Mouse (Mus musculus) liver, adult 2 months (tissue): ENCODE results near the gene Slc25a28.

Source experiments
- CTCF ChIP-seq: fragments of 200-500 bp; IDR thresholded peaks from 2 replicates; pipeline ENCODE4 v1.5.1; 2011; ENCODE audit warnings: low read depth, low read length, control low read depth
- POLR2A ChIP-seq: fragments of 200-500 bp; IDR thresholded peaks from 2 replicates; pipeline ENCODE4 v1.6.1; 2011; ENCODE audit warnings: low read length, control low read depth; ENCODE audit not compliant: insufficient read depth; ENCODE audit errors: extremely low read depth

DNA sequence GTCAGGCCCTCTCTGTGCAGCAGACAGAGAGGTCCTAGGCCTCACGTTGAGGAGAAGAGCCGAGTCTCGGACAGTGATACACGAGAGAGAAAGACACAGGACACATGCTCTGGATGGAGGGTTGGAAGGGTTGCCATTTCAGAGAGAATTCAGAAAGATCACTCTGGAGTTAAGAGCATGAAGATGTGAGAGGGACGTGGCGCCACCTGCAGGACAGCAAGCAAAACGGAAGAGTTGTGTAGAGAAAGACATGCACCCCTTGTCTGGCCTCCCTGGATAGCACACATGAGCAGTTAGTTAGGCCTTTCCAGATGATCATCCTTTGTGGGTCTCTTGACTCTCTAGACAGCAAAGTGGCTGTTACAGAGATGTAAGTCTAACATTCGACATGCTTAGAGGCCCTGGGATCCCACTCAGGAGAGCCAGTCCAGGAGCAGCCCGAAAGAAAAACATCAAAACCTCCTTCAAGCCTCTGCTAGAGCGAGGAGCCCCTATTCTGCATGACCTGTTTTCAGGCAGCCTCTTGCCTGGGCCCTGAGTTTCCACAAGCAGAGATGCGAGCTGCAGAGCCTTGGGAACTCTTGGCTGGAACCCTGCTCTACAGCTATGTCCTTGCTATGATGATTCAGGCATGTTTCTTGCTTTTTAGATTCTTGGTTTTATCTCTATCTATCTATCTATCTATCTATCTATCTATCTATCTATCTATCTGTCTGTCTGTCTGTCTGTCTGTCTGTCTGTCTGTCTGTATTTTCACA lies 18.8 kb downstream of the Slc25a28 start:
- no peak for TF ChIP-seq POLR2A
- TF ChIP-seq CTCF, result peak; percentile 80
